Mouse (Mus musculus) midbrain, embryonic 13.5 days (tissue): Measurements from ENCODE around the gene Rnaseh2a. TPM values are rescaled to one million over a fixed set of nuclear protein-coding genes. Genes with fewer than 3 reads are reported as not detected.

Experiments used
- ATAC-seq: fragments of 200-750 bp; cut with Nextera tagmentation; 2 replicates; pipeline ENCODE4 v1.8.0; 2017; ENCODE audit warnings: mild to moderate bottlenecking, moderate TSS enrichment, moderate library complexity
- H3K27ac ChIP-seq: fragments of 300-500 bp; sonication (generic); 2 replicates; pipeline ENCODE4 v1.5.1; 2015; ENCODE audit warnings: inconsistent platforms, mild to moderate bottlenecking, moderate library complexity
- H3K27me3 ChIP-seq: fragments of 300-500 bp; sonication (generic); 2 replicates; pipeline ENCODE4 v1.6.1; 2015; ENCODE audit warnings: mild to moderate bottlenecking, inconsistent platforms
- H3K36me3 ChIP-seq: fragments of 300-500 bp; sonication (generic); 2 replicates; pipeline ENCODE4 v1.6.1; 2015; ENCODE audit warnings: mild to moderate bottlenecking, inconsistent platforms
- H3K4me1 ChIP-seq: fragments of 300-500 bp; sonication (generic); replicated peaks from 2 replicates; pipeline ENCODE4 v1.6.1; 2015; ENCODE audit warnings: inconsistent platforms
- H3K4me2 ChIP-seq: fragments of 300-500 bp; sonication (generic); replicated peaks from 2 replicates; pipeline ENCODE4 v1.6.1; 2015; ENCODE audit warnings: moderate library complexity, mild to moderate bottlenecking, inconsistent platforms
- H3K4me3 ChIP-seq: fragments of 300-500 bp; sonication (generic); replicated peaks from 2 replicates; pipeline ENCODE4 v1.5.1; 2015; ENCODE audit warnings: mild to moderate bottlenecking, inconsistent platforms
- H3K9ac ChIP-seq: fragments of 300-500 bp; sonication (generic); replicated peaks from 2 replicates; pipeline ENCODE4 v1.6.1; 2015; ENCODE audit warnings: mild to moderate bottlenecking, inconsistent platforms
- H3K9me3 ChIP-seq: fragments of 300-500 bp; sonication (generic); 2 replicates; pipeline ENCODE4 v1.6.1; 2016; ENCODE audit warnings: mild to moderate bottlenecking, inconsistent platforms
- WGBS: fragments of 180-500 bp; shearing (Covaris S2); methylation state at CpG from one replicate; pipeline ENCODE4 v1.1.7; 2015; 5-methylcytosine and 5-hydroxymethylcytosine counted together
- microRNA-seq: library from miRNA; unstranded; fragments of <30 nt; microRNA quantifications from one replicate; pipeline ENCODE4, GENCODE M21; 2016
- polyA plus RNA-seq: library from polyadenylated mRNA; unstranded; fragments of >200 nt; fragmentation: Nextera tagmentation; extraction: Ambion mirVana; gene quantifications from 2 replicates; pipeline ENCODE4 v1.2.1, GENCODE M21; 2015

Gene Rnaseh2a
- polyA plus RNA-seq, 1 experiment from 2014 or later, result 66.5 TPM

DNA sequence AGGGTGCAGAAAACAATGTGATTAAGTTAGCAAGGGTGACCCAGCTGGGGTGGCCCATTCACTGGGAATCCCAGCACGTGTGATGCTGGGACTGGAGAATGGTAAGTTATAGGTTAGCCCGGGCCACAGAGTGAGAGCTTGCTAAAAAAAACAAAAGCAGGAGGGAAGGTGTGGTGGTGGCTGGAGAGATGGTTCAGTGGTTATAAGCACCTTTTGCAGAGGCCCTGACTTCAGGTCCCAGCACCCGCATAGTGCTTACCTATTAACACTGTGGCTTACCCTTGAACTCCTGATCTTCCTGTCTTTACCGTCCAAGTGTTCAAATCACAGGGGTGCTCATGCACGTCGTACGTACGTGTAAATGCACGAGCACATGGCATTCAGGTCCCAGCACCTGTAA lies 62.5 kb downstream of the Rnaseh2a start:
- no peak for ATAC-seq
- Histone ChIP-seq H3K9me3 (no peaks in the 10 kb centered on the region), H3K4me1 (peaks cover 28% of the 10 kb centered on the region), H3K9ac (no peak overlapping the region), H3K27me3 (peaks cover 54% of the 10 kb centered on the region), H3K27ac (no peak overlapping the region), H3K4me3 (no peak overlapping the region), H3K4me2 (no peak overlapping the region), H3K36me3 (peaks cover 24% of the 10 kb centered on the region)
- WGBS, result 93% methylated on average over 9 of the region's 9 CpGs

Small RNAs within 50 kb of the gene (microRNA-seq; reads per million reads assigned to microRNA genes)
- gene Gm24197, result not detected

Other genes starting within 250 kb of the Rnaseh2a start
- 1.3 and 1.9 TPM in 2 replicates for gene G430095P16Rik, start 246.8 kb downstream of the Rnaseh2a start, polyA plus RNA-seq
- 22.4 and 28.4 TPM in 2 replicates for gene Nfix, start 169.4 kb downstream of the Rnaseh2a start, polyA plus RNA-seq
- gene Dand5, start 146.9 kb downstream of the Rnaseh2a start, polyA plus RNA-seq, result 8.8 and 8.9 TPM in 2 replicates
- 34.5 and 36.3 TPM in 2 replicates for gene Gadd45gip1, start 138.2 kb downstream of the Rnaseh2a start, polyA plus RNA-seq
- 84.8 and 88.8 TPM in 2 replicates for gene Rad23a, start 129.1 kb downstream of the Rnaseh2a start, polyA plus RNA-seq
- 599 and 642 TPM in 2 replicates for gene Calr, start 122.8 kb downstream of the Rnaseh2a start, polyA plus RNA-seq
- gene Farsa, start 112.8 kb downstream of the Rnaseh2a start, polyA plus RNA-seq, result 113 and 122 TPM in 2 replicates
- gene Syce2, start 97.7 kb downstream of the Rnaseh2a start, polyA plus RNA-seq, result 23.6 and 24.8 TPM in 2 replicates
- 31.7 and 34.3 TPM in 2 replicates for gene Gcdh, start 75.8 kb downstream of the Rnaseh2a start, polyA plus RNA-seq
- gene Klf1, start 67.8 kb downstream of the Rnaseh2a start, polyA plus RNA-seq, result 0.55 and 0.97 TPM in 2 replicates
- gene Dnase2a, start 61.2 kb downstream of the Rnaseh2a start, polyA plus RNA-seq, result 6.0 and 6.2 TPM in 2 replicates
- 55.6 and 56.1 TPM in 2 replicates for gene Mast1, start 32.4 kb downstream of the Rnaseh2a start, polyA plus RNA-seq
- gene Rtbdn, start 22.8 kb downstream of the Rnaseh2a start, polyA plus RNA-seq, result 1.9 and 2.7 TPM in 2 replicates
- gene Gm49661, start 334 bp downstream of the Rnaseh2a start, polyA plus RNA-seq, result not detected in 2 replicates
- gene Prdx2, start 180 bp downstream of the Rnaseh2a start, polyA plus RNA-seq, result 1,603 and 1,658 TPM in 2 replicates
- 3.5 and 6.1 TPM in 2 replicates for gene Junb, start 9.0 kb upstream of the Rnaseh2a start, polyA plus RNA-seq
- gene Hook2, start 20.8 kb upstream of the Rnaseh2a start, polyA plus RNA-seq, result 23.5 and 23.8 TPM in 2 replicates
- gene Best2, start 44.8 kb upstream of the Rnaseh2a start, polyA plus RNA-seq, result not detected in 2 replicates
- 151 and 154 TPM in 2 replicates for gene Asna1, start 55.5 kb upstream of the Rnaseh2a start, polyA plus RNA-seq
- gene Trir, start 57.1 kb upstream of the Rnaseh2a start, polyA plus RNA-seq, result 135 and 153 TPM in 2 replicates
- gene Tnpo2, start 67.1 kb upstream of the Rnaseh2a start, polyA plus RNA-seq, result 51.7 and 56.8 TPM in 2 replicates
- 61.7 and 64.3 TPM in 2 replicates for gene Fbxw9, start 90.3 kb upstream of the Rnaseh2a start, polyA plus RNA-seq
- gene Gm5741, start 98.2 kb upstream of the Rnaseh2a start, polyA plus RNA-seq, result 0.83 TPM in 1 of 2 replicates, not detected in the other
- 90.0 and 93.2 TPM in 2 replicates for gene Dhps, start 102.0 kb upstream of the Rnaseh2a start, polyA plus RNA-seq
- gene Wdr83os, start 111.0 kb upstream of the Rnaseh2a start, polyA plus RNA-seq, result 134 and 137 TPM in 2 replicates
- gene Wdr83, start 111.5 kb upstream of the Rnaseh2a start, polyA plus RNA-seq, result 64.1 and 68.8 TPM in 2 replicates
- gene Man2b1, start 113.5 kb upstream of the Rnaseh2a start, polyA plus RNA-seq, result 16.6 and 17.3 TPM in 2 replicates
- gene Zfp791, start 153.3 kb upstream of the Rnaseh2a start, polyA plus RNA-seq, result 2.6 and 2.9 TPM in 2 replicates
- not detected in 2 replicates for gene Cks1brt, start 182.2 kb upstream of the Rnaseh2a start, polyA plus RNA-seq